In genomic region chr8:84210167-84210791, GRCm38 (mm10) we compare ENCODE assay signal across 8 mouse cellular contexts. TPM values are rescaled to one million over a fixed set of nuclear protein-coding genes. Genes with fewer than 3 reads are reported as not detected.
DNase-seq lines count a peak whose midpoint lies in the region; ATAC-seq and TF ChIP-seq lines count a peak whose summit lies in the region.

No protein-coding gene starts in this region.

- peak; percentile 66 for ATAC-seq in intestine, embryonic 15.5 days
- no peak for ATAC-seq in limb, embryonic 15.5 days (ENCODE audit: insufficient number of reproducible peaks, low FRiP score, low TSS enrichment, low read depth)
- peak; percentile 27; the same call in 1 of the 2 replicates for ATAC-seq in monocyte, adult 5-6 weeks (replicated peaks; ENCODE audit: insufficient number of reproducible peaks, low FRiP score, low TSS enrichment, poor library complexity, severe bottlenecking)

- H3K27me3 ChIP-seq in intestine, embryonic 15.5 days (replicated peaks) = no peaks in the 10 kb centered on the region
- no peaks in the 10 kb centered on the region for H3K27me3 ChIP-seq in limb, embryonic 15.5 days

- WGBS in intestine, embryonic 15.5 days = 57% methylated on average over 34 of the region's 34 CpGs
- WGBS in limb, embryonic 15.5 days = 59% methylated on average over 34 of the region's 34 CpGs

- peak overlapping the region; percentile 22; the same call in 1 of the 2 replicates for H3K27ac ChIP-seq in cortical plate, adult 2 months (ENCODE audit: insufficient read depth, low read length)
- no peak overlapping the region for H3K27ac ChIP-seq in intestine, embryonic 15.5 days
- H3K27ac ChIP-seq in limb, embryonic 15.5 days = peak overlapping the region; percentile 4; the same call in 1 of the 2 replicates

- TF ChIP-seq CTCF in cortical plate, adult 2 months (IDR thresholded peaks at IDR 0.05; ENCODE audit: extremely low read depth, insufficient read depth, low read length) = peak; percentile 80

- no peak overlapping the region for H3K4me2 ChIP-seq in intestine, embryonic 15.5 days (replicated peaks)
- H3K4me2 ChIP-seq in limb, embryonic 15.5 days = no peak overlapping the region

- no peaks in the 10 kb centered on the region for H3K9me3 ChIP-seq in intestine, embryonic 15.5 days
- H3K9me3 ChIP-seq in limb, embryonic 15.5 days = no peaks in the 10 kb centered on the region

- no peaks in the 10 kb centered on the region for H3K4me1 ChIP-seq in cortical plate, adult 2 months (ENCODE audit: control insufficient read depth, insufficient read depth, low read length)
- peaks cover 16% of the 10 kb centered on the region for H3K4me1 ChIP-seq in intestine, embryonic 15.5 days (replicated peaks)
- H3K4me1 ChIP-seq in limb, embryonic 15.5 days = peaks cover 41% of the 10 kb centered on the region

- no peak overlapping the region for H3K9ac ChIP-seq in intestine, embryonic 15.5 days
- no peak overlapping the region for H3K9ac ChIP-seq in limb, embryonic 15.5 days

- peaks cover 29% of the 10 kb centered on the region; the same call in 1 of the 2 replicates for H3K36me3 ChIP-seq in intestine, embryonic 15.5 days
- H3K36me3 ChIP-seq in limb, embryonic 15.5 days = peaks cover 90% of the 10 kb centered on the region

- H3K4me3 ChIP-seq in cortical plate, adult 2 months (ENCODE audit: insufficient read depth, low read length) = peak overlapping the region; percentile 9; the same call in 1 of the 2 replicates
- no peak overlapping the region for H3K4me3 ChIP-seq in intestine, embryonic 15.5 days (replicated peaks)
- H3K4me3 ChIP-seq in limb, embryonic 15.5 days = no peak overlapping the region

- peak; percentile 81 to 88 for DNase-seq in left cerebral cortex, adult 18-20 months (ENCODE audit: low spot score in 2 of 2)
- no peak for DNase-seq in left cerebral cortex, adult 11 months (ENCODE audit: low spot score)
- DNase-seq in gastrocnemius, postnatal 4 days (ENCODE audit: low spot score in 2 of 2) = peak; percentile 87 to 88
- peak; percentile 80 to 93 for DNase-seq in spleen, postnatal 4 days (ENCODE audit: low spot score in 2 of 2)

- no peak for TF ChIP-seq POLR2A in cortical plate, adult 2 months (IDR thresholded peaks at IDR 0.05; ENCODE audit: extremely low read depth, insufficient read depth, low read length)

RNA-seq across cellular contexts. Expression of gene Nanos3, which starts 25.3 kb away (rescaled TPM):
- total RNA-seq in left cerebral cortex, adult 18-20 months (2021) = 1 to 10 TPM in 1 of 2 experiments, under 1 TPM in 1; 0.70 to 2.0 TPM
- polyA plus RNA-seq in cortical plate, adult 2 months (2012; rRNA removed) = 1.8 and 3.6 TPM in 2 replicates
- total RNA-seq in gastrocnemius, postnatal 4 days (2021) = 1 to 10 TPM; 2.5 to 3.3 TPM
- 2.5 and 2.9 TPM in 2 replicates for polyA plus RNA-seq in intestine, embryonic 15.5 days (2015; fragmentation: Nextera tagmentation; extraction: Ambion mirVana)
- polyA plus RNA-seq in limb, embryonic 15.5 days (2015; fragmentation: Nextera tagmentation; extraction: Ambion mirVana) = 1.8 and 3.0 TPM in 2 replicates
- total RNA-seq in monocyte, adult 5-6 weeks (2017) = not detected in 3 replicates

RNA-seq across cellular contexts. Expression of gene Zswim4, which starts 26.6 kb away (rescaled TPM):
- total RNA-seq in left cerebral cortex, adult 18-20 months (2021) = 10 to 100 TPM; 16.8 to 19.1 TPM
- polyA plus RNA-seq in cortical plate, adult 2 months (2012; rRNA removed) = 12.2 and 13.6 TPM in 2 replicates
- total RNA-seq in gastrocnemius, postnatal 4 days (2021) = 1 to 10 TPM; 9.5 to 9.8 TPM
- polyA plus RNA-seq in intestine, embryonic 15.5 days (2015; fragmentation: Nextera tagmentation; extraction: Ambion mirVana) = 9.0 TPM in 2 replicates
- 13.5 and 15.1 TPM in 2 replicates for polyA plus RNA-seq in limb, embryonic 15.5 days (2015; fragmentation: Nextera tagmentation; extraction: Ambion mirVana)
- total RNA-seq in monocyte, adult 5-6 weeks (2017) = 11.8 to 12.1 TPM (median 11.9 TPM) in 3 replicates

RNA-seq across cellular contexts. Expression of gene D8Ertd738e, which starts 39.2 kb away (rescaled TPM):
- 100 to 1,000 TPM; 136 to 146 TPM for total RNA-seq in left cerebral cortex, adult 18-20 months (2021)
- polyA plus RNA-seq in cortical plate, adult 2 months (2012; rRNA removed) = 202 and 213 TPM in 2 replicates
- 100 to 1,000 TPM; 197 to 218 TPM for total RNA-seq in gastrocnemius, postnatal 4 days (2021)
- polyA plus RNA-seq in intestine, embryonic 15.5 days (2015; fragmentation: Nextera tagmentation; extraction: Ambion mirVana) = 292 and 312 TPM in 2 replicates
- 309 and 325 TPM in 2 replicates for polyA plus RNA-seq in limb, embryonic 15.5 days (2015; fragmentation: Nextera tagmentation; extraction: Ambion mirVana)
- 106 to 180 TPM (median 151 TPM) in 3 replicates for total RNA-seq in monocyte, adult 5-6 weeks (2017)

RNA-seq across cellular contexts. Expression of gene Mri1, which starts 46.8 kb away (rescaled TPM):
- 10 to 100 TPM; 13.2 to 15.6 TPM for total RNA-seq in left cerebral cortex, adult 18-20 months (2021)
- polyA plus RNA-seq in cortical plate, adult 2 months (2012; rRNA removed) = 25.0 and 25.2 TPM in 2 replicates
- 10 to 100 TPM; 18.8 to 27.0 TPM for total RNA-seq in gastrocnemius, postnatal 4 days (2021)
- 72.4 and 77.5 TPM in 2 replicates for polyA plus RNA-seq in intestine, embryonic 15.5 days (2015; fragmentation: Nextera tagmentation; extraction: Ambion mirVana)
- polyA plus RNA-seq in limb, embryonic 15.5 days (2015; fragmentation: Nextera tagmentation; extraction: Ambion mirVana) = 62.0 and 65.5 TPM in 2 replicates
- total RNA-seq in monocyte, adult 5-6 weeks (2017) = 7.0 to 21.9 TPM (median 15.6 TPM) in 3 replicates

RNA-seq across cellular contexts. Expression of gene Ccdc130, which starts 59.9 kb away (rescaled TPM):
- total RNA-seq in left cerebral cortex, adult 18-20 months (2021) = 10 to 100 TPM; 21.0 to 23.5 TPM
- polyA plus RNA-seq in cortical plate, adult 2 months (2012; rRNA removed) = 42.5 and 45.4 TPM in 2 replicates
- 10 to 100 TPM; 11.2 to 15.1 TPM for total RNA-seq in gastrocnemius, postnatal 4 days (2021)
- 14.3 and 16.8 TPM in 2 replicates for polyA plus RNA-seq in intestine, embryonic 15.5 days (2015; fragmentation: Nextera tagmentation; extraction: Ambion mirVana)
- polyA plus RNA-seq in limb, embryonic 15.5 days (2015; fragmentation: Nextera tagmentation; extraction: Ambion mirVana) = 18.8 and 20.6 TPM in 2 replicates
- total RNA-seq in monocyte, adult 5-6 weeks (2017) = 6.4 to 27.2 TPM (median 23.9 TPM) in 3 replicates
